Mouse (Mus musculus) embryonic facial prominence, embryonic 13.5 days (tissue): Measurements from ENCODE around the gene 4931428F04Rik. TPM values are rescaled to one million over a fixed set of nuclear protein-coding genes. Genes with fewer than 3 reads are reported as not detected.
A peak's percentile ranks its signal among the peaks of the same experiment; 100 is the strongest.

Experiments
- ATAC-seq: fragments of 200-750 bp; cut with Nextera tagmentation; 2 replicates; pipeline ENCODE4 v1.8.0; 2017; ENCODE audit warnings: low read depth; ENCODE audit not compliant: insufficient number of reproducible peaks, insufficient read depth, low FRiP score, low TSS enrichment
- H3K27ac ChIP-seq: fragments of 300-500 bp; sonication (generic); 2 replicates; pipeline ENCODE4 v1.5.1; 2015; ENCODE audit warnings: moderate library complexity, mild to moderate bottlenecking, inconsistent platforms
- H3K27me3 ChIP-seq: fragments of 300-500 bp; sonication (generic); 2 replicates; pipeline ENCODE4 v1.6.1; 2015; ENCODE audit warnings: mild to moderate bottlenecking, inconsistent platforms
- H3K36me3 ChIP-seq: fragments of 300-500 bp; sonication (generic); 2 replicates; pipeline ENCODE4 v1.6.1; 2015; ENCODE audit warnings: mild to moderate bottlenecking, inconsistent platforms
- H3K4me1 ChIP-seq: fragments of 300-500 bp; sonication (generic); 2 replicates; pipeline ENCODE4 v1.6.1; 2015; ENCODE audit warnings: inconsistent platforms
- H3K4me2 ChIP-seq: fragments of 300-500 bp; sonication (generic); 2 replicates; pipeline ENCODE4 v1.6.1; 2015; ENCODE audit warnings: moderate library complexity, mild to moderate bottlenecking, inconsistent platforms
- H3K4me3 ChIP-seq: fragments of 300-500 bp; sonication (generic); 2 replicates; pipeline ENCODE4 v1.5.1; 2015; ENCODE audit warnings: mild to moderate bottlenecking, inconsistent platforms
- H3K9ac ChIP-seq: fragments of 300-500 bp; sonication (generic); 2 replicates; pipeline ENCODE4 v1.6.1; 2015; ENCODE audit warnings: mild to moderate bottlenecking, inconsistent platforms
- H3K9me3 ChIP-seq: fragments of 300-500 bp; sonication (generic); 2 replicates; pipeline ENCODE4 v1.6.1; 2016; ENCODE audit warnings: inconsistent platforms
- WGBS: fragments of 180-500 bp; shearing (Covaris S2); methylation state at CpG from one replicate; pipeline ENCODE4 v1.1.7; 2015; ENCODE audit warnings: mixed read lengths; 5-methylcytosine and 5-hydroxymethylcytosine counted together
- polyA plus RNA-seq: library from polyadenylated mRNA; unstranded; fragments of >200 nt; fragmentation: Nextera tagmentation; extraction: Ambion mirVana; gene quantifications from 2 replicates; pipeline ENCODE4 v1.2.1, GENCODE M21; 2015

The 4931428F04Rik gene
- polyA plus RNA-seq: 22.1 and 23.0 TPM in 2 replicates

DNA sequence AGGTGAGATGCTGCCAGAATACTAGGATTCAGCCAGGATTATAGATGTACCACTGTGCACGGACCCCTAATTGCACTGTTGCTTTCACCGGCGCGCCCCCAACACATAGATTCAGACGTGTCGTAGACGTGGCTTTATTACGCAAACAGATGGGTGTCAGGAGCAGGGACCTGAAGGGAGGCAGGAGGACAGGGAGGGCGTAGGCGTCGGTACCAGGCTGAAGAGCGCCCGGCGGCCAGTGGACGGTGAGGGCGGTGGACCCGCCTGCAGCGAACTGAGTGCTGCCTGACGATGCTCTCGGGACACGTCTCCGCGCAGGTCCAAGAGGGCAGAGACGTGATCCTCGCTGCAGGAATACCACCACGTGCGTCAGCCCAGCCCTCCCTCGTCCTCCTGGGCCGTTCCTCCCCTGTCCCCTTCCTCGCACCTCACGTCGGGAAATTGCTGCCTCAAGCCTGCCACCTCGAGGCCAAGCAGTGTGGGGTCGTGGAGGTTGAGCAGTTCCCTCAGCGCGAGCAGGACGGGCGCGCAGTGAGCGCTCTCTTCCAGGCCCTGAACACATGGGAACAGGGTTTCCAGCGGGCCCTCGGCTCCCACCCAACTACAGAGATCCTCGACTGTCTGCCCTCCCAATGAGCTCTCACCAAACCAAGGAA lies at the start of gene 4931428F04Rik:
Gene 4931428F04Rik, minus strand, starts transcription at position 60 of the 656 bp plus-strand sequence.
- H3K4me3 ChIP-seq: peak within 1 kb of the TSS; percentile 56
- H3K27ac ChIP-seq: peak within 1 kb of the TSS; percentile 83
- peaks cover 29% of the 10 kb centered on the region for H3K27me3 ChIP-seq
- peaks cover 7% of the 10 kb centered on the region for H3K36me3 ChIP-seq
- H3K9me3 ChIP-seq: no peaks in the 10 kb centered on the region
- peaks cover 31% of the 10 kb centered on the region for H3K4me1 ChIP-seq
- H3K9ac ChIP-seq: peak within 1 kb of the TSS; percentile 75
- 1% methylated on average over 41 of the region's 43 CpGs for WGBS
- peak within 1 kb of the TSS; percentile 84 for H3K4me2 ChIP-seq
- ATAC-seq: no peak; the same call in 1 of the 2 replicates

GRCm38 (mm10) chr8:105338992-105339391 lies 49.3 kb upstream of the 4931428F04Rik start:
- Histone ChIP-seq H3K36me3 (peaks cover 45% of the 10 kb centered on the region), H3K9me3 (no peaks in the 10 kb centered on the region), H3K27ac (peak overlapping the region; percentile 73; the same call in 1 of the 2 replicates), H3K4me2 (peak overlapping the region; percentile 24; the same call in 1 of the 2 replicates), H3K4me3 (no peak overlapping the region), H3K4me1 (peaks cover 22% of the 10 kb centered on the region), H3K9ac (peak overlapping the region; percentile 41), H3K27me3 (no peaks in the 10 kb centered on the region)
- 22% methylated on average over 4 of the region's 4 CpGs for WGBS
- no peak for ATAC-seq

DNA sequence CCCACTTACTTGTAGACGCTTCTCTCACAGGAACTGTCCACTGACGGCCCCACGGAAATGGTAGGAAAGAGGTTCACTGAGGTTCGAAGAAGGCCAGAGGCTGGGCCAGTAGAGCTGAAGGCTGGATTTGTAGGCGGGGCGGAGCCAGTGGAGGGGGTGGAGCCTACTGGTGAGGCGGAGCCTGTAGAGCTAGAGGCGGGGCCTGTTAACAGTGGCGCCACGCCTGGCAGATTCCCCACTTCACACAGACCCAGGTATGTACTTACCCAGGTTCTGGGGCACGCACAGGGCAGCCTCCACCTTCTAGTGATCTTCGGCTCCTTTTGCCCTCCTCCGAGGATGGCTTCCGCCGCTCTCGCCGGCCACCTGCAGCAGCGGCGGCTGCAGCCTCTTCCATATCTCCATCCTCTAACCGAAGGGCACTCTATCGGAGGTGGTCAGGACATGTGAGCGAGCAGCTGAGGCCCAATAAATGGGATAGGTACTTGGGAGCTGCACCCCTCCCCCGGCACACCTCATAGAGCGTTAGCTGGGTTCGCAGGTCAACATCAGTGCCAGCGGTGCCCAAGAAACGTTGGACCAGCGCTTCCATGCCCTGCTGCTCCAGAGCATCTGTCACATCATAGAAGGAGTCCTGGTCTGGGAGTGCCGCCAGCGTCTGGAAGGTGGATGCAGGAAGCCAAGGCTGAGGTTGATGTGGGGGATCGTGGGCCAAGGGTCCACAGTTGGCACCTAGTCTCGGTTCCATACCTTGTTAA lies 46.9 kb upstream of the 4931428F04Rik start:
- peaks cover 67% of the 10 kb centered on the region for H3K36me3 ChIP-seq
- H3K4me3 ChIP-seq: no peak overlapping the region
- H3K9me3 ChIP-seq: no peaks in the 10 kb centered on the region
- H3K4me2 ChIP-seq: no peak overlapping the region
- no peak for ATAC-seq
- WGBS: 56% methylated on average over 32 of the region's 32 CpGs
- H3K9ac ChIP-seq: no peak overlapping the region
- H3K4me1 ChIP-seq: peaks cover 21% of the 10 kb centered on the region
- no peak overlapping the region for H3K27ac ChIP-seq
- H3K27me3 ChIP-seq: no peaks in the 10 kb centered on the region

GRCm38 (mm10) chr8:105332523-105332922 lies 42.9 kb upstream of the 4931428F04Rik start:
- no peak overlapping the region for H3K9ac ChIP-seq
- H3K9me3 ChIP-seq: no peaks in the 10 kb centered on the region
- no peak overlapping the region for H3K4me3 ChIP-seq
- H3K27me3 ChIP-seq: no peaks in the 10 kb centered on the region
- H3K36me3 ChIP-seq: peaks cover 95% of the 10 kb centered on the region
- ATAC-seq: no peak
- H3K4me1 ChIP-seq: peaks cover under 1% of the 10 kb centered on the region
- WGBS: 64% methylated on average over 2 of the region's 2 CpGs
- H3K27ac ChIP-seq: no peak overlapping the region
- H3K4me2 ChIP-seq: no peak overlapping the region

GRCm38 (mm10) chr8:105331931-105332330 lies 42.3 kb upstream of the 4931428F04Rik start:
- Histone ChIP-seq H3K36me3 (peaks cover 92% of the 10 kb centered on the region), H3K9ac (no peak overlapping the region), H3K27me3 (no peaks in the 10 kb centered on the region), H3K4me3 (no peak overlapping the region), H3K9me3 (no peaks in the 10 kb centered on the region), H3K27ac (no peak overlapping the region), H3K4me2 (no peak overlapping the region), H3K4me1 (peaks cover 6% of the 10 kb centered on the region)
- ATAC-seq: no peak
- 94% methylated on average over 9 of the region's 9 CpGs for WGBS

- Histone ChIP-seq H3K27ac (no peak overlapping the region), H3K9me3 (no peaks in the 10 kb centered on the region), H3K36me3 (peaks cover 87% of the 10 kb centered on the region), H3K27me3 (no peaks in the 10 kb centered on the region), H3K4me2 (no peak overlapping the region), H3K4me1 (peaks cover 9% of the 10 kb centered on the region), H3K4me3 (no peak overlapping the region), H3K9ac (no peak overlapping the region)
- ATAC-seq: no peak
- WGBS: 95% methylated on average over 22 of the region's 22 CpGs
Measured at GRCm38 (mm10) chr8:105331469-105331868, 41.8 kb upstream of the 4931428F04Rik start.

DNA sequence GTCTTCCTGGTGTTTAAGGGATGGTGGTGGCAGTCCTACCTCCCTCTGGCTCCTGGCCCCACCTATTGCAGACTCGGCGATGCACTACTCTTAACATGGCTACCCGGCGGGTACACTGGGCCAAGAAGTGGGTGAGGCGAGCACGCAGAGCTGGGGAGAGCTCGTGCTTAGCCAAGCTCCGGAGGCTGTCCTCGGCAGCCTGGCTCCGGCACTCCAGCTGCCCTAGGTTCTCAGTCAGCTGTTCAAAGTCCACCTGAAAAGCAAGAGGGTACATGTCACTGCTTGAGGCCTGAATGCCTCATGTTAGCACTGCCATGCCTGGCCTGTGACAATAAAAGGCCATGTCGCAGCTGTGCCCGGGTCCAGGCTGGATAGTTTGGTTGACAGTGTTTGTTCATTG lies 40.7 kb upstream of the 4931428F04Rik start:
- no peaks in the 10 kb centered on the region for H3K27me3 ChIP-seq
- H3K4me1 ChIP-seq: peaks cover 12% of the 10 kb centered on the region
- no peak overlapping the region for H3K27ac ChIP-seq
- H3K4me3 ChIP-seq: no peak overlapping the region
- no peaks in the 10 kb centered on the region for H3K9me3 ChIP-seq
- H3K4me2 ChIP-seq: no peak overlapping the region
- 94% methylated on average over 12 of the region's 12 CpGs for WGBS
- no peak for ATAC-seq
- no peak overlapping the region for H3K9ac ChIP-seq
- H3K36me3 ChIP-seq: peaks cover 76% of the 10 kb centered on the region

DNA sequence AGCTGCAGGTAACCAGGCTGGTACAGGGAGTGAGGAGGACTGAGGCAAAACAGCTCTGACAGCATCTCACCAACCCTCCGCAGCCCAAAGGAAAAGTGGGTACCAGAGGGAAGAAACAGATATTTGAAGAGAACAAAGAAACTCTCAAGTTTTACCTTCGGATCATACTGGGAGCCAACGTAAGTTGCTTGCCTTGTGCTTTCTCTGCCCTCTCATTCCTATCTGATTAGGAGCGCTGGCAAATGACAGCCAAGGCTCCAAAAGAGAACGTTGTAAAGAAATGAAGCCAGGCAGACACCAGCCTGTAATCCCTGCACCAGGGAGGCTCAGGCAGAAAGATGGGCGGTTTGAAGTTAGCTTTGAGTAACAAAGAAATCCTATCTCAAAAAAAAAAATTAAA lies 37.3 kb upstream of the 4931428F04Rik start:
- no peaks in the 10 kb centered on the region for H3K9me3 ChIP-seq
- H3K4me3 ChIP-seq: peak overlapping the region; percentile 84
- peaks cover 56% of the 10 kb centered on the region for H3K36me3 ChIP-seq
- peak overlapping the region; percentile 89 for H3K27ac ChIP-seq
- peak overlapping the region; percentile 89 for H3K9ac ChIP-seq
- H3K4me2 ChIP-seq: peak overlapping the region; percentile 71
- no peaks in the 10 kb centered on the region for H3K27me3 ChIP-seq
- H3K4me1 ChIP-seq: peaks cover 19% of the 10 kb centered on the region
- 35% methylated on average over 6 of the region's 6 CpGs for WGBS
- ATAC-seq: no peak

DNA sequence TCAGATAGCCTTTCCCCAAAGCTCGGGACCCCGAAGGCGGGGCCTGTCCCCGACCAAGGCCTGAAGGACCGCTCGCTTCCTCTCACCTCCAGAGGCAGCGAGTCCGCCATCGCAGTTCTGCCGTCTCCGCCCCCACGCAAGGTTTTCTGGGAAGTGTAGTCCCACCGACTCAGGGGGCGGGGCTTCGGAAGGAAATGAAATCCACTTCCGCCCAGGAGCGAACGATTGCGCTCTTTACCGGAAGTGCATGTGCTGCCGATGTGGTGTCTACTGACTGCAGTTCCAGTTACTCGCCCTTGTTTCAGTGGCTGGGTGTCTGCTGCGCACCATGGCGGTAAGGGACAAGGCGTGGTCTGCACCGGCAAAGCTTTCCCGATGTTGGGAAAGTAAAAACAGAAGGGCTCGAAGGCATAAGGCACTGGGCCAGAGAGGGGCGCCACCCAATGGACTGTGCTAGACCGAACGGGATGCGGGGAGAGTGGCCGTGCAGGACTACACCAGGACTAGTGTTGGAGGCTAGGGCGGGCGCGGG lies 36.5 kb upstream of the 4931428F04Rik start, which contains the start of the genes Lrrc29 and Tmem208:
Gene Lrrc29, minus strand, starts transcription at position 138 of the 532 bp plus-strand sequence.
Gene Tmem208, plus strand, starts transcription at position 214 of the 532 bp plus-strand sequence.
- WGBS: under 1% methylated on average over 36 of the region's 36 CpGs
- peaks cover 52% of the 10 kb centered on the region for H3K36me3 ChIP-seq
- peaks cover 19% of the 10 kb centered on the region for H3K4me1 ChIP-seq
- H3K27ac ChIP-seq: peak within 1 kb of the TSS; percentile 89
- H3K4me3 ChIP-seq: peak within 1 kb of the TSS; percentile 84
- ATAC-seq: peak; percentile 86
- H3K9ac ChIP-seq: peak within 1 kb of the TSS; percentile 89
- no peaks in the 10 kb centered on the region for H3K27me3 ChIP-seq
- no peaks in the 10 kb centered on the region for H3K9me3 ChIP-seq
- peak within 1 kb of the TSS; percentile 71 for H3K4me2 ChIP-seq

GRCm38 (mm10) chr8:105325641-105326093 lies 36.0 kb upstream of the 4931428F04Rik start:
- under 1% methylated on average over 12 of the region's 12 CpGs for WGBS
- peak overlapping the region; percentile 89; the same call in 1 of the 2 replicates for H3K27ac ChIP-seq
- H3K9me3 ChIP-seq: no peaks in the 10 kb centered on the region
- peaks cover 47% of the 10 kb centered on the region for H3K36me3 ChIP-seq
- H3K9ac ChIP-seq: peak overlapping the region; percentile 89
- peak overlapping the region; percentile 71 for H3K4me2 ChIP-seq
- H3K4me1 ChIP-seq: peaks cover 19% of the 10 kb centered on the region
- no peaks in the 10 kb centered on the region for H3K27me3 ChIP-seq
- ATAC-seq: peak; percentile 62; the same call in 1 of the 2 replicates
- H3K4me3 ChIP-seq: peak overlapping the region; percentile 84

GRCm38 (mm10) chr8:105323183-105323582 lies 33.5 kb upstream of the 4931428F04Rik start:
- ATAC-seq: no peak
- no peak overlapping the region for H3K27ac ChIP-seq
- no peak overlapping the region for H3K4me2 ChIP-seq
- no peaks in the 10 kb centered on the region for H3K27me3 ChIP-seq
- peaks cover 19% of the 10 kb centered on the region for H3K4me1 ChIP-seq
- no peak overlapping the region for H3K9ac ChIP-seq
- H3K36me3 ChIP-seq: peaks cover 42% of the 10 kb centered on the region
- H3K4me3 ChIP-seq: no peak overlapping the region
- 92% methylated on average over 4 of the region's 4 CpGs for WGBS
- H3K9me3 ChIP-seq: no peaks in the 10 kb centered on the region
